Mouse (Mus musculus) ovary, adult 2 months (tissue): ENCODE results near the gene Zfp787. TPM values are rescaled to one million over a fixed set of nuclear protein-coding genes. Genes with fewer than 3 reads are reported as not detected.

ENCODE experiments used
- polyA plus RNA-seq: library from polyadenylated mRNA; depleted of rRNA; stranded (reverse); fragments of >200 nt; gene quantifications from 2 replicates; pipeline ENCODE4 v1.2.3, GENCODE M21; 2012; rRNA removed

The Zfp787 gene
- polyA plus RNA-seq = 102 and 103 TPM in 2 replicates

DNA sequence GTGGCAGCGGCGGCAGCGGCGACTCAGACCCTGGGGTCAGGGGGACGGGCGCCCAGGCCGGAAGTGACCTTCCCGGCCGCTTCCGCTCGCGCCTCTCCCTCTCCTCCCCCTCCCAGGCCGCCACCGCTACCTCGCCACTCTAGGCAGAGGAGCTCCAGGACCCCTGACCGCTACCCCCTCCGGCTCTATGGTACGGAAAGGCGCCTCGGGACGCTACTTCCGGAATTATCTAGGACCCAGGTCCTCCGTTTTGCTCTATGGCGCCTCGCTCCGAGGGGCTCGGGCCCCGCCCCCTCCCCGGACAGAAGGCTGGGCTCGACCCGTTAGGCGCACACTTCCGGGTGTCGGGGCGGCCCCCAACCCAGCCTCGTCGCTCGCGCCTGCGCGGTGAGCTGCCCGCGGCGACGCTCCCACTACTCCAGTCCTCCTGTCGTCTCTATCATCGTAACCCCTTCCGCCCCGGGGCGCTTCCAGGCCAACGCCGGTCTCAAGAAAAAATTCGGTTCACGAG is at the start of gene Zfp787:
Gene Zfp787 (minus strand): TSS at position 97 of the 511 bp plus-strand sequence.

DNA sequence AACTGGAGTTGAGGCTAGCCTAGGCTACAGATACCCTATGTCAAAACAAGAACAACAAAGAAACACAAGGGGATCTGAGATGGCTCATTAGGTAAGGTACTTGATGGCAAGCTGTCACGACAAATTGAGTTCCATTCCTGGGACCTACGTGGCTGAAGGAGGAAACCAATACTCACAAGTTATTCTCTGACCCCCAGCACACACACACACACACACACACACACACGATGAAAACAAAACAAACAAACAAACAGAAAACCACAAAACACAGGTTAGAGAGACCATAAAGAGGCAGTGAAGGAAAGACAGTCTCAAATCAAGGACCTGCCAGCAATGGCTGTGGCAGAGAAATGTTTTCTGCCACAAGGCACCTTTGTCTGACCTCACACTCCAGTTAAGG is 41.0 kb upstream of the Zfp787 start, which contains the start of gene Galp:
Gene Galp (plus strand): TSS at position 301 of the 400 bp plus-strand sequence.

DNA sequence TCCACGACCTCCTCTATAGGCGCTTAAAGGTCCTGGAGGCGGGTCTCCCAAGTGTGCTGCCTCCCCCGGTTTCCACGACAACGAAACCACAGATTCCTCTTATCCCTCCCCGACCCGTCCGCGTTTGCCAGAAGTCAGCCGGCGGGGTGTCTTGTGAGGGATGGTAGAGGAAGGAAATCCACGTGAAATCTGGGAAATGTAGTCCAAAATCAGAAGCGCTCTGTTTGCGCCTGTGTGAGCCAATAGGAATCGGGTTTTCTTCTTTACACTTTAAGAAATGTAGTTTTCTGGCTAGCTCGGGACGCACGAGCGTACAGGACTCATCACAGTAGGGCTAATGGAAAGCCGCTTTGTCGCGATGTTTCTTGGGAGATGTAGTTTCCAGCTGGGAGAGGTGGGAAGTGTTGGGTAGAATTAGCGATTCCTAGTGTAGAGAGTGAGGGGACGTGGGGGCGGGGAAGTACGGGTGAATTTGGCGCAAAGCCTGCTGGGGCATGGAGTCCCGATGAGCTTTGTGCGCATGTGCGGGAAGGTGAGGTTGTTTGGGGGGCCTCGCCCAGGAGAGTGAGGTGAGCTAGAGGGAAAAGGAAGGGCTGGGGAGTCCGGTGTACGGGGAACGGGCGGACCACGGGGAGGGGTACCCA is 16.3 kb upstream of the Zfp787 start, which contains the start of gene Zfp444:
Gene Zfp444 (plus strand): TSS at position 221 of the 644 bp plus-strand sequence.

Other genes with a start within 250 kb of the Zfp787 start
- not detected in 2 replicates for gene Vmn1r65, start 145.0 kb downstream of the Zfp787 start, polyA plus RNA-seq
- gene Nlrp4c, start 110.8 kb downstream of the Zfp787 start, polyA plus RNA-seq = 0.03 TPM in 1 of 2 replicates, not detected in the other
- gene Zfp444, start 16.2 kb upstream of the Zfp787 start, polyA plus RNA-seq = 72.5 and 113 TPM in 2 replicates
- gene Galp, start 41.1 kb upstream of the Zfp787 start, polyA plus RNA-seq = not detected in 2 replicates
- gene Zscan5b, start 66.3 kb upstream of the Zfp787 start, polyA plus RNA-seq = not detected in 2 replicates
- gene Epp13, start 96.7 kb upstream of the Zfp787 start, polyA plus RNA-seq = 0.73 and 0.98 TPM in 2 replicates
- 0.72 and 1.4 TPM in 2 replicates for gene Zfp667, start 130.6 kb upstream of the Zfp787 start, polyA plus RNA-seq
- gene Zfp583, start 175.3 kb upstream of the Zfp787 start, polyA plus RNA-seq = 2.6 and 2.8 TPM in 2 replicates
- gene Gm3854, start 187.8 kb upstream of the Zfp787 start, polyA plus RNA-seq = 0.09 and 0.16 TPM in 2 replicates
- gene Zfp78, start 207.3 kb upstream of the Zfp787 start, polyA plus RNA-seq = 0.20 and 0.37 TPM in 2 replicates
- gene Zfp28, start 227.3 kb upstream of the Zfp787 start, polyA plus RNA-seq = 3.0 and 3.1 TPM in 2 replicates
- gene Smim17, start 242.7 kb upstream of the Zfp787 start, polyA plus RNA-seq = not detected in 2 replicates